Mouse (Mus musculus) G1E (cell line): ENCODE measurements around the gene Relt.

ENCODE experiments used
- CTCF ChIP-seq: IDR thresholded peaks from 2 replicates; pipeline ENCODE4 v1.5.1; 2012; ENCODE audit warnings: low read depth, low read length, inconsistent platforms, mixed read lengths
- GATA1 ChIP-seq: IDR thresholded peaks from 2 replicates; pipeline ENCODE4 v1.6.1; 2012; ENCODE audit warnings: borderline replicate concordance, low read length, inconsistent platforms, mixed read lengths
- GATA2 ChIP-seq: IDR thresholded peaks from 2 replicates; pipeline ENCODE4 v1.6.1; 2012; ENCODE audit warnings: low read depth, low read length, inconsistent platforms, borderline replicate concordance
- POLR2AphosphoS5 ChIP-seq: IDR thresholded peaks from 2 replicates; pipeline ENCODE4 v1.6.1; 2012; ENCODE audit warnings: low read depth, low read length, inconsistent platforms; ENCODE audit not compliant: insufficient replicate concordance
- TAL1 ChIP-seq: conservative IDR thresholded peaks from 2 replicates; pipeline ENCODE4 v1.6.1; 2012; ENCODE audit warnings: low read depth, low read length, inconsistent platforms, mixed read lengths

- no peak for TF ChIP-seq CTCF
- TF ChIP-seq POLR2AphosphoS5, result no peak
- TF ChIP-seq GATA1, result no peak
- no peak for TF ChIP-seq TAL1
- TF ChIP-seq GATA2, result no peak
Measured at GRCm38 (mm10) chr7:100798810-100799209, 64.4 kb downstream of the Relt start.
